Mouse (Mus musculus): ENCODE results near the gene Calhm3. TPM values are rescaled to one million over a fixed set of nuclear protein-coding genes. Genes with fewer than 3 reads are reported as not detected.

The Calhm3 gene
- polyA plus RNA-seq (2012; fragmentation: generic; extraction: Trizol), result not detected

GRCm38 (mm10) chr19:47157664-47158063, at the start of gene Calhm3:
Gene Calhm3 (minus strand): TSS chr19:47157764.

GRCm38 (mm10) chr19:47178431-47179271, 21.1 kb upstream of the Calhm3 start, which contains the start of gene Neurl1a:
Gene Neurl1a (plus strand): TSS chr19:47178820.

DNA sequence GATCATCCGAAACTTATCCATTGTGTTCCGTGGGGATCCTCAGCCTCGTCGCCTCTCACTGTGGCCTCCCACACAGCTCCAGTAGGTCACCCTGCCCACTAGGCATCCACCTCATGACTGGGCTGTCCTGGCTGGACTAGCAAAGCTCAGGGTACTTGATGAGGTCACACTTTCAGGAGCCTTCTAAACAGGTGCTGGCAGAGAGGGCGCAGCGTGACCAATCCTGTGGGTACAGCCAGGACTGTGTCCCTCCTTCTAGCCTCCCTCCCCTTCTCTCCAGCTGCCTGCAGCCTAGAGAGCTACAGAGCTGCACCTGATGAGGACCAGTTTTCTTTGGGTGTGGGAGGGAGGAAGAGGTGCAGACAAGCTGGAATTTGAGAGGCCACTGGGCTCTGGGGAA, 13.4 kb downstream of the Calhm3 start, which contains the start of gene Calhm1:
Gene Calhm1 (minus strand): TSS at position 101 of the 400 bp plus-strand sequence.

GRCm38 (mm10) chr19:47137771-47138421, 19.7 kb downstream of the Calhm3 start, which contains the start of gene Calhm2:
Gene Calhm2 (minus strand): TSS chr19:47138294.

Other genes with a start within 250 kb of the Calhm3 start
- not detected for gene Ina, start 143.1 kb downstream of the Calhm3 start, polyA plus RNA-seq (2012; fragmentation: generic; extraction: Trizol)
- gene Nt5c2, start 142.6 kb downstream of the Calhm3 start, polyA plus RNA-seq (2012; fragmentation: generic; extraction: Trizol), result 10 to 100 TPM in 1 of 2 experiments, 1 to 10 TPM in 1; 5.5 to 22.8 TPM
- 1 to 10 TPM in 1 of 2 experiments, under 1 TPM in 1; 0.59 to 2.6 TPM for gene Pcgf6, start 106.9 kb downstream of the Calhm3 start, polyA plus RNA-seq (2012; fragmentation: generic; extraction: Trizol)
- 1 to 10 TPM in 1 of 2 experiments, under 1 TPM in 1; 0.87 to 2.6 TPM for gene Taf5, start 90.0 kb downstream of the Calhm3 start, polyA plus RNA-seq (2012; fragmentation: generic; extraction: Trizol)
- 100 to 1,000 TPM; 307 to 844 TPM for gene Usmg5, start 67.1 kb downstream of the Calhm3 start, polyA plus RNA-seq (2012; fragmentation: generic; extraction: Trizol)
- gene Pdcd11, start 67.0 kb downstream of the Calhm3 start, polyA plus RNA-seq (2012; fragmentation: generic; extraction: Trizol), result 10 to 100 TPM in 1 of 2 experiments, 1 to 10 TPM in 1; 7.4 to 16.2 TPM
- 10 to 100 TPM; 10.6 to 24.1 TPM for gene Calhm2, start 19.5 kb downstream of the Calhm3 start, polyA plus RNA-seq (2012; fragmentation: generic; extraction: Trizol)
- under 1 TPM in 1 of 2 experiments, not detected in 1; 0.22 TPM for gene Calhm1, start 13.5 kb downstream of the Calhm3 start, polyA plus RNA-seq (2012; fragmentation: generic; extraction: Trizol)
- gene Neurl1a, start 21.1 kb upstream of the Calhm3 start, polyA plus RNA-seq (2012; fragmentation: generic; extraction: Trizol), result under 1 TPM; 0.26 to 0.59 TPM